Mouse (Mus musculus): ENCODE data around the gene Mtch2.
"Not testable (repeated sequence)": the region's sequence is repeated elsewhere in the genome, so short reads cannot be mapped to it uniquely, and the experiment has no call there.

Gene Mtch2

DNA sequence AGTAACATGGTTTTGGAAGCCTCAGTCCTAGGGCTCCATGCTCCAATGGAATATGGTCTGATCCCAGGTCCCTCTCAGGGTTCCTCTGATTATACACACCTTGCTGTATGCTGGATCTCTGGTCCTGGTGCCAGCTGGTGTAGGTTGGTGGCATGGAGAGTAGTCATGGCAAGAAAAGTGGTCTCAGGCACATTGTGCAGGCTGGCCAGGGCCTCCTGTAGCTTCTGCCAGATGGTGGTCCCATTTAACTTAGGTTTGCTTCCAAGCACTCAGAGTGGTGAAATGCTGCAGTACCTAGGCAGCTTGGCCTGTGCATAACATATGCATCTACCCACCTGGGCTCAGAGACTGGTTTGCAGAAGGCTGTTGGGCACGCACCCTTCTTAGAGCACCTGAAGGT, 3.4 kb downstream of the Mtch2 start:
- in situ Hi-C loops (cut with MboI, MseI) = loop anchor here in 1 of 2 experiments (10.0 kb wide), 1 partner anchor 156 kb away; no protein-coding TSS in a partner anchor

DNA sequence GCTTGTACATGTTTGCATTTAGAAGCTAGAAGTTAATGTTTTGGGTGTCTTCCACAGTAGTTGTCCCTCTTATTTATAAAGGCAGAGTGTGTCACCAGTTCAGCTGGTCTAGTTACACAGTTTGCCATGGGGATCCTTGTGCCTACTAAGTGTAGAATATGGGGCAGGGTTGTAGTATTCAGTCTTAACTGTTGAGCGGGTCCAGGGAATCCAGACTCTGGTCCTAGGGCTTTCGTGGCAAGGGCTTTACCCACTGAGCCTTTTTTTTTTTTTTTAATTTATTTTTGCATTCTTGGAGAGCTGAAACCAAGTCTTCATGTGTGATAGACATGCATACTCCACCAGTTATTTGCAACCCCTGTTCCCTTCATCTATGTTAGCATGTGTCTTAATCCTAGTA, 14.5 kb downstream of the Mtch2 start:
- in situ Hi-C loops (cut with MboI, MseI) = no loop called here

DNA sequence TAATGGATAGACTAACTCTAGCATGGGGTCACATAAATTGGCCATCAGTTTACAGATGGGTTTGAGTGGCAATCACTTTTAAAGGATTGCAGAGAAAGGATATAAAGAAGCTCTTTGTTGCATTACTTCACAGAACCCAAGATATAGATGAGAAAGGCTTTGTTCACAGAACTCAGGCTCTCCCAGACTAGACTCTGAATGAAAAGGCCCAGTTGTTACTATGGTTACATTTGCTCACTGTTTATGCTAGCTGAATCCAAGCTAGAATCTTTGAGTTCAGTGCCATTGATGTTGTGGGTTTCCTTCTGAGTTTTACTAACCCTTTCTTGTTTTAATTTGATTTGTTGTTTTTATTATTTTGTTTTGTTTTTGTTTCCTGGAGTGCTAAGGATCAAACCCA, 17.2 kb downstream of the Mtch2 start:
- in situ Hi-C loops (cut with MboI, MseI) = no loop called here

DNA sequence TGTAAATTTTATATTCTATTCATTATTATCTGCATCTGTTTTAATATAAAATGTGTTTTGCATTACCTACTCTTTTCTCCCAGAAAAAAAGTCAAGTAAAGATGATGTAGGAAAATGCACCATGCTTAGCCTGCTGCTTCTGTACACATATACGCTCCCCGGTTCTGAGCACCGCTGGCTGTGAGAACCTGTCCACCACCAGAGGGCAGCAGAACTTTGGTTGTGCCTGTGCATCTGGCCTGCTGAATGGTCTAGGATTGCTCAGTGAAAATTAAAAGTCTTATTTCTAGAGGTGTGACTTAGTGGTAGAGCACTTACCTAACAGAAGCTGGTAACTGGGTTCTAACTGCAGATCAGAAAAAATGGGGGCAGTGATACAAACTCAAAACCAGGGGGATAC, 19.6 kb downstream of the Mtch2 start:
- in situ Hi-C loops (cut with MboI, MseI) = no loop called here

DNA sequence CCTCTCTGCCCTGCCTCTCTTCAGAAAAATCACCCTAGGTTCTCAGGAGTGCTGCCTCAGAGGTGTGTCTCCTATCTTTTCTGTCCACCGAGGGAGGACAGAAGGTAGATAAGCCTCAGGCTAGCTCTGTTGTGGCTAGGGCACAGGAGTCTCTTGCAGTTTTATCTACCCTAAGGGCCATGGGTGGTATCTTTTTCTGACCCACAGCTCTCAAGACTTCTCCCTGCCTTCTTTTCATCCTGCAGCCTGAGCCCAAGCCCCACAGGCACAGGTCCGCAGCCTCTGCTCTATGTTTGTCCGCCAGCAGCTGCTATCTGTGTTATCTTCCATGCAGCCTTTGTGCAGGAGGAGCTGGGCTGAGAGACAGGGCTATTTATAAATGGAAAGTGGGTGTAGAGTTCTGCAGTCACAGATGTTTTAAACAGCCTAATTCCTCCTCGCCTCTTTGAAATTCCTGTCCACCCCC, 23.2 kb downstream of the Mtch2 start:
- in situ Hi-C loops (cut with MboI, MseI) = no loop called here

DNA sequence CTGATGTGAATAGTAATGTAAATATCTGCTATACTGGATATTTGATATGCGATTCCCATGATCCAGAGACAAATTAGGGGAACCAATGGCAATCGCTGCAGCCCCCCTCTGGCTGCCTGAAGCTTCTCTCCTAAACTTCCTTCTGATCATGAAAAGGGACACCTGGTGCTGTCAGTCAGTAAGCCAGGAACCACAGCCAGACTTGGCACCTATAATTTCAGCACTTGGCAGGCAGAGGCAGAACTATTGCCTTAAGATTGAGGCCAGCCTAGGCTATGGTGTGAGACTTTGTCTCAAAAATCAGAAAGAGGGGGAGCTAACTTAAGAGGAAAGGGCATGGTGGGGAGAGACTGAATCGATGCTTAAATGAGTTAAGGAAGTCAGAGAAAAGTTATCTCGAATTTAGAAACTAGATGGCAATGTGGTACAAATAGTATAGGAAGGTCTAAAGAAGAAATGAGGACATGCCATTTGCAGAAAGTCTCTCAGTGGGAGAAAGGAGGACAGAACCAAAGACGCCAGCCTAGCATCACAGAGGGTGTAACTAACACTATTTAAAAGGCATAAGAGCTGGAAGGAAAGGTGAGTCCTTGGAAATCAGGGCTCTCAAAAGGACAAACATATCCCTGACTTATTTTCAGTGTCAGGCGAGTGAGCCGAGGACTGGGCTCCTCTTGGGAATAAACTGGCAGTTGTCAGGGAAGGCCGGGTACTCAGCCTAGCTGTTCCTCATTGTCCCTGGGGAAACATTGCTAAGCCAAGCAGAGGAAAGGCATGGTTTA, 24.4 kb downstream of the Mtch2 start:
- in situ Hi-C loops (cut with MboI, MseI) = no loop called here

DNA sequence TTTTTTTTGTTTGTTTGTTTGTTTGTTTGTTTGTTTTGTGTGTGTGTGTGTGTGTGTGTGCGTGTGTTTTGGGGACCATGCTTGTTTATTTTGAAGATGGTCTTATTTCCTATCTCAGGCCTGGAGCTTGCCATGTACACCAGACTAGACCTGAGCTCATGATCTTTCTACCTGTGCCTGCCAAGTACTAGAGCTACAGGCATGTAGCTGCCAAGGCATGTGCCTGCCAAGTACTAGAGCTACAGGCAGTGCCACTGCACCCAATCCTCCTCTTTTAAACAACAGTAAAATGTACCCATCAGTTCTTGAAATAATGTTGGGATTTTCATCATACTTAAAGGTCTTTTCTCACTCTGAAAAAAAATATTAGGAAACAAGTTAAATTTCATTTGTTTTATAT, 27.1 kb downstream of the Mtch2 start:
- in situ Hi-C loops (cut with MboI, MseI) = no loop called here

DNA sequence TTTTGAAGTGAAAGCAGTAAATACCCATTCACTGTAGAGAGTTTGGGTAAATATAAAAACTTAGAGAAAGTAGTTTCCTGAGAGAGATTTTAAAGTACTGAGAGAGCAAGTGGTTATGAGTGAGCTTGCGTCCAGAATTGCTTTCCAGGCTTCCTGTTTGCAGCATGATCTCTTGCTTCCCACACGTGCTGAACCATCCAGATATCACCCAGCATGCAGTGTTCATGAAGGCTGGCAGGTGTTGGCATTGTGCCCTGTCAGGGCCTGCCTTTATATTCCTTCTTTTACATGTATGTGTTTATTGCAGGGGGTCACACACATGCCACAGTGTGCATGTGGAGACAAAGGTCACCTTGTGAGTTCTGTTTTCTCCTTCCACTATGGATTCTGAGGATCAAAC, 28.3 kb downstream of the Mtch2 start:
- in situ Hi-C loops (cut with MboI, MseI) = no loop called here

DNA sequence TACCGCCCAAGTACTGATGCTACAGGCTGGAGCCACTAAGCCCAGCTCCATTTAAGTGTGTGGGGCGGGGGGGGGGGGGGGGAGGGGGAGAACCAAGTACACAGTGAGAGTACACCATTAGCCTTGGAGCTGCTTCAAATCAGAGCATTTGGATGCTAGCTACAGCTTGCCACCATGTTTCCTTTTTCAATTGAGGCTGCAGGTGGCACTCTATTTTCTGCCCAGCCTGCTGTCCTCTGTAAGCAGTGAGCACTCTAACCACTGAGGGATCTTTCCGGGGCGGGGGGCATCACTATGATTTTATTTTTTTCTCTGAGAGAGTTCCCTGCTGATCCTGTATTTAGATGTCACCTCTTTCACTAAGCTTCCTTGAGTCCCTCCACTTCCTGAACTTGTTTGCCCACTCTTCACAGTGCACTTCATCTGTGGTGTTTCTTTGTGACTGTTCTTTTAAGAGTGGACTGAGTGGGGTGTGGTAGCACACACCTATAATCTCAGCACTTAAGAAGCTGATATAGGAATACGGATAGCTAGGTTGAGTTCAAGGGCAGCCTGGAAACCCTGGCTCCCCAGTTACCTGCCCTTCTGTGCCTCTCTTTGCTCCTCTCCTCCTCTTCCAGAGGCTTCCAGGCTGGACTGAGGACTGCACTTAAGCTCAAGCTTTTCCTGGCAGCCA, 30.8 kb downstream of the Mtch2 start:
- in situ Hi-C loops (cut with MboI, MseI) = no loop called here

DNA sequence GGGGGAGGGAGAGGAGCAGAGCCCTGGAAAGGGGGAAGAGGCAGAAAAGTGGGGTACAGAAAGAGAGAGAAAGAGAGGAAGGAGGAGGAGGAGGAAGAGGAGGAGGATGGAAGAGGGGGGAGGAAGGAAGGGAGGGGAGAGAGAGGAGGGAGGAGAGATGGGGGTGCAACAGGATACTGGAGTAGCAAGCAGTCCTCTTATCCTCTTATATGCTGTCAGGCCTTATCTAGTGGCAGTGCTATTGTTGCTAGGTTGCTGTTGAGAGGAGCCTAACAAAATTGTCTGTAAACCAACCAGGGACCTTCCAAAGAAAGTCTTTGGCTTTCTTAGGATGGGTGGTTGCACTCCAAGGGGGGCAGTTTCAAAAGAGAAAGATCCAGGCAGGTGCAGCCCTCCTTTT, 32.5 kb downstream of the Mtch2 start:
- in situ Hi-C loops (cut with MboI, MseI) = no loop called here

DNA sequence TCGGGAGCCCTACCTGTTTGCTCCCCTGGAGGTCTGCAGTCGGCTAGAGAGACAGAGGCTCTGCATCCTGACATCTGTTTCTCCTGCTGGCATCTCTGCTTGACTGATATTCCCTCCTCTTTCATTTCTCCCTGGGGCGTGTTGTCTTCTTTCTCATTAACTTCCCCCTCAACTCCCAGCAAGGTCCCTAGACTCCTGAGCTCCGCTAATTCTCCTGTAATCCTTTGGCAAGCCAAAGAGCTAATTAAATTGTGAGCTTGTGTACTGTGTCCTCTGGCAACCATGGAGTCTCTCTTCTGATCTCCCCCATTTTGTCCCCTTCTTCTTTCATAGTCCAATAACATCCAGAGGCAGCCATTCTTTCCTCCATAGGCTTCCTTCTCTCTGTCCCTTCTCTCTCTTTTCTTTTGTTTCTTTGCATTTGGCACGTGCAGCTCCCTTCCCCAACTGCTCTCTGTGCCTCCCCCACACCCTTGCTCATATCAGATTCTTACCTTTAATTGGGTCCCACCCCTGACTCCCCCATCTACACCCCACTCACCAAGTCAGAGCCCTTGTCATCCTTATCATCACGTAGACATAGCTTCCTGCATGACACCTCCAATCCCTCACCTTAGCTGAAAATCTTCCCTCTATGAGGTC, 33.3 kb downstream of the Mtch2 start:
- in situ Hi-C loops (cut with MboI, MseI) = no loop called here

DNA sequence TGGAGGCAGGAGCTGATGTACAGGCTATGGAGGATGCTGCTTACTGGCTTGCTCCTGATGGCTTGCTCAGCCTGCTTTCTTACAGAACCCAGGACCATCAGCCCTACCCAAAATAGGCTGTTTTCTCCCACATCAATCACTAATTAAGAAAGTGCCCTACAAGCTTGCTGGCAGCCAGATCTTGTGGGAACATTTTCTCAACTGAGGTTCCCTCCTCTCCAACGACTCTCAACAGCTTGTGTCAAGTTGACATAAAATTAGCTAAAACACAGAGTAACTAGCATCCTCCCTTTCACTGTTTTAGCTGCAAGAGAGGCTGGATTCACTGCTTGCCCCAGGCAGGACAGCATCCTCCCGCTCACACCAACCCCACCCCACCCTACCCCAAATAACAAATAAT, 34.9 kb downstream of the Mtch2 start:
- in situ Hi-C loops (cut with MboI, MseI) = no loop called here

DNA sequence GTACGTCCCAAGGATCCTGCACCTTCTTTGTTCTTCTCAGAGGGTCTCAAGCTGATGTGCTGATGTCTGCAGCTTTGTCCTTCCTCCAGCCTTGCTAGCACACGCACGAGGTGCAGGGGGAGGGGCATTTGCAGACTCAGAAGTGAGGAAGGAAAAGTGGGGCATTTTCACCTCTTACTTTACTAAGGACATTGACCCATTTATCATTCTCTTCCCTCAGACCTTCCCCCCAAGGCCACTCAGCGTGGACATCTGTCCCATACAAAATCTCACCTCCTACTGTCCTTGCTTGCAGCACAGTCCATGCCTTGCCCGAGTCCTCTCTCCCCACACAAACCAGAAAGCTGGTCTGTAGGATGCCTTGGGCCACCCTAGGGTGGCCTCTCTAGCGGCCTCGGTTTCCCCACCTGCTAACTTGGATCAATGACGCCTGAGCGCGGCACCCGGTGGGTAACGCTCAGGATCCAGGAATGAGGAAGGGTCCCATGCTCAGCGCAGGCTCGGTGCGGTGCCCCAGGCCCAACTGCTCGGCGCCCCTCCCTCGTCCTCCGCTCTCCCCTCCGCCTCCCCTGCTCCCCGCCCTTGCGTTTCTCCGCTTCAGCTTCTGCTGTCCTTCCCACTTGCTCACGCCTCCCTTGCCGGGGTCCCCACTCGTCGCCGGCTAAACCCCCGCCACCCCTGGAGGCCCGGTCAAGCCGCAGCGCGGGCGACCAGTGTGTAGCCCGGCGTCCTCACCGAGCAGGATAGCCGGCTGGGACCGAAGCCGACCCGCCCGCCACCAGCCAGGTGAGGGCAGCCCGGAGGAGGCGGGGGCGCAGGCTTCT, 38.5 kb downstream of the Mtch2 start, which contains the start of gene C1qtnf4:
C1qtnf4 (plus strand) TSS at position 643 of the 824 bp plus-strand sequence.
- in situ Hi-C loops (cut with MboI, MseI) = no loop called here

DNA sequence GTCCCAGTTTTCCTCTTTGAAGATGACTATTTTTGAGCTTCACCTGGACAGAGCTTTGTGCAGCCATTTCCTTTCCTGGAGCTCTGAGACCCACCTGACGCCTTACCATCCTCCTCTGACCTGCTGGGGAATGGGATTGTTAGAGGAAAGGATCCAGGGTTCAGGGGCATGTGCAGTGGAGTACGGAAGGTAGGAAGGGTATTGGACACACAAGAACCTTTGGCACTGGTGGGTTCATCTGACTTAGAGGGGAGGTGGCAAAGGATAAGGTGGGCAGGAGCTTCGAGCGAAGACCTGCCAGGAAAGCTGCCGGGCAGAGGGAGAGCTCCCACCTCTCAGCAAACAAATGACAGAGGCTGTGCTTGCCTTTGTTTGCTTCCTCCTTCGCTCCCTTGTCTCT, 39.5 kb downstream of the Mtch2 start:
- in situ Hi-C loops (cut with MboI, MseI) = no loop called here

DNA sequence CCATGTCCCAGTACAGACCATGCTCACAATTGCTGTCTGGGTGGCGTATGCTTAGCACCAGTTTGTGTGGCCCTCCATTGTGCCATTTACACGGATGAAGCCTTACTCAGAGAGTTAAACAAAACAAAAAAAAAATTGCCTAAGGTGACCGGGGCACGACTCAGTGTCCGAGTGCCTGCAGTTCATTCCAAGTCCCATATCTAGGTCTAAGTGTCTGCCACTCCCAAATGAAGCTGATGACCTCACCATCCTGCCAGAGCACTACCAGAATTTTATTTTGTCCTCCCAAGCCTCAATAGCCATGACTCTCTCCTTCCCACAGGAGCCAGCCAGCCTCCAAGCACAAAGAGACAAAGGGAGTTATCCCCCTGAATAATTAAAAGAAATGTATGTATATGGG, 40.7 kb downstream of the Mtch2 start:
- in situ Hi-C loops (cut with MboI, MseI) = no loop called here

DNA sequence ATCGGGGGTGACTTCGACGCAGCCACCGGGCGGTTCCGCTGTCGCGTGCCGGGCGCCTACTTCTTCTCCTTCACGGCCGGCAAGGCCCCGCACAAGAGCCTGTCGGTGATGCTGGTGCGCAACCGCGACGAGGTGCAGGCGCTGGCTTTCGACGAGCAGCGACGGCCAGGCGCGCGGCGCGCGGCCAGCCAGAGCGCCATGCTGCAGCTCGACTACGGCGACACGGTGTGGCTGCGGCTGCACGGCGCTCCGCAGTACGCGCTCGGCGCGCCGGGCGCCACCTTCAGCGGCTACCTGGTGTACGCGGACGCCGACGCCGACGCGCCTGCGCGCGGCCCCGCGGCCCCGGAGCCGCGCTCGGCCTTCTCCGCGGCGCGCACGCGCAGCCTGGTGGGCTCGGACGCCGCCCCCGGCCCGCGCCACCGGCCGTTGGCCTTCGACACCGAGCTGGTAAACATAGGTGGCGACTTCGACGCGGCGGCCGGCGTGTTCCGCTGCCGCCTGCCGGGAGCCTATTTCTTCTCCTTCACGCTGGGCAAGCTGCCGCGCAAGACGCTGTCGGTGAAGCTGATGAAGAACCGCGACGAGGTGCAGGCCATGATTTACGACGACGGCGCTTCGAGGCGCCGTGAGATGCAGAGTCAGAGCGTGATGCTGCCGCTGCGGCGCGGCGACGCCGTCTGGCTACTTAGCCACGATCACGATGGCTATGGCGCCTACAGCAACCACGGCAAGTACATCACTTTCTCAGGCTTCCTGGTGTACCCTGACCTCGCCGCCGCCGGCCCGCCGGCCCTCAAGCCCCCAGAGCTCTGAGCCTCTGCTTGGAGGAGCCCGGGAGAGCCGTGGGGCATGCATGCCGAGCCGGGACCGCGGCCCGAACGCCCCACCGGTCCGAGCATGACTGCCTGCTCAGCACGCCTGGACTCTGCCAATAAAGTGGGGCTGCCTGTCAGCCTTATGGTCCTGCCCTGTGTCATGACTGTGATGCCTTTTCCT, 42.9 kb downstream of the Mtch2 start:
- in situ Hi-C loops (cut with MboI, MseI) = no loop called here

DNA sequence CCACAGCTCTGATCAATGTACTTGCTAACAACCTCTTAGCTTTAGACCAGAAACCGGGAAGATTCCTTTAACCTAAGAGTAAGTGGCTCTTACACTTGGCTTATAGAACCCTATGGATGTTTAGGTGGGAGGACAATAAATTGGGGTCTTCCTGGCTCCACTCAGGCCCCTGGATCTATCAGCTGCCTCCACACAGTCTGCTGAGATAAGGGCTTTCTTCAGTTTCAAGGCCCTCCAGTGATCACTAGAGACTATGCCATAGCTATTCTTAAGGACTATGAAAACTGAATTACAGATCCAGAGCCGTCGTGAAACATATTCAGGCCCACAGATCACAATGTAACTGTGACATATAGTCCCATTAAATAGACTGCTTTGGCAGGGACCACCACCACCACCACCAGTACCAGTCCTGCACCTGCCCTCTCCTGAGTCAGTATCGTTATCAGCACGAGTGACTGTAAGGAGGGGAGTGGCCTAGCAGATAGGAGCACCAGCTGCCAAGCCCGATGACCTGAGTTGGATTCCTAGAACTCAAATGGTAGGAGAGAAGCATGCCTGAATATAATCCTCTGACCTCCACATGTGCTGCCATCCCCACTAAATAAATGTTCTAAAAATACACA, 46.8 kb downstream of the Mtch2 start:
- in situ Hi-C loops (cut with MboI, MseI) = no loop called here

DNA sequence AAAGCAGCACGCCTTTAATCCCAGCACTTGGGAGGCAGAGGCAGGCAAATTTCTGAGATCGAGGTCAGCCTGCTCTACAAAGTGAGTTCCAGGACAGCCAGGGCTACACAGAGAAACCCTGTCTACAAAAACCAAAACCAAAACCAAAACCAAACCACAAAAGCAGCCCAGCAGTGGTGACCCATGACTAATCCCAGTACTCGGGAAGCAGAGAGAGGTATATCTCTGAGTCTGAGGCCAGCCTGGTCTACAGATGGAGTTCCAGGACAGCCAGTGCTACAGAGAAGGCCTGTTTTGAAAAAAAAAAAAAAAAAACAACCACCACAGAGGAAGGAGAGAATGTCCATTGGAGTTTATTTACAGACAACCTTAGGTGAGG, 47.3 kb downstream of the Mtch2 start:
- in situ Hi-C loops (cut with MboI, MseI) = not testable (repeated sequence)

DNA sequence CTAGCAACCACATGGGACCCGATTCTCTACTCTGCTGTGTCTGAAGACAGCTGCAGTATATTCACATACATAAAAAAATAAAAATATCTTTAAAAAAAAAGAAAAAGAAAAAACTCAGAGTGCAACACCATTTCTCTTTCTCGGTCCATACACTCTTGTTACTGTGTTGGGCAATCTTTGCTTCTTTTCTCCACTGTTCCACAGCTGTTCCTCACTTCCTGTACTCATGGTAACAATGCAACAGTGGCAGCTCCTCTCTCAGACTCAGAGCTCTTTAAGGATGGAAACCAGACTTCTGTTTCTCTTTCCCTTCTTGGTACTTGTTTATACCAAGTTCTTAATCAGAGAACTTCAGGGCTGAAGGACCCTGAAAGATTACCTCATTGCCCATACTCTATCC, 56.4 kb downstream of the Mtch2 start:
- in situ Hi-C loops (cut with MboI, MseI) = no loop called here

Measured in T-helper 17 cell (primary cell).